Mouse (Mus musculus) lung, postnatal 4 days (tissue): Measurements from ENCODE around the gene Kcnh3.

ENCODE experiments used
- DNase-seq, 2 experiments: peaks; one replicate each; pipeline ENCODE4 v3.0.0; 2021

Kcnh3 gene

GRCm38 (mm10) chr15:99290586-99290985 lies 65.9 kb downstream of the Kcnh3 start:
- no peak for DNase-seq
